Mouse (Mus musculus) cerebellum, adult 9-11 months (tissue): ENCODE measurements around the gene Lrrc75a.
A peak's percentile ranks its signal among the peaks of the same experiment; 100 is the strongest.

ENCODE experiments used
- DNase-seq: peaks from one replicate; pipeline ENCODE4 v3.0.0; 2022

Lrrc75a gene

GRCm38 (mm10) chr11:62589391-62589790, 58.9 kb downstream of the Lrrc75a start:
- no peak for DNase-seq

DNA sequence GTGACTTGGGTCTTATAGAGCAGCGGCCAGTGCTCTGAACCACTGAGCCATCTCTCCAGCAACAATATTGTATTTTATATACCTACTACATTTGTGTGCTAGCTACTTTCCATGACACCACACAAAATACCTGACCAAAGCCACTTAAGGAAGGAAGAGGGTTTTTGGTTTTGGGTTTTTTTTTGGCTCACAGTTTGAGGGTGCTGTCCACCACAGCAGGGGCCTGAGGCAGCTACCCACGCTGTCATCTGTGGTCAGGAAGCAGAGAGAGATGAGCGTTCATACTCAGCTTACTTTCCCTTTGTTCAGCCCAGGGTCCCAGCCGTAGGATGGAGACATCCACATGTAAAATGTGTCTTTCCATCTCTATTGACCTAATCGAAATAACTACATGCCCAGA, 61.3 kb downstream of the Lrrc75a start:
- DNase-seq: peak; percentile 1

- no peak for DNase-seq
These were observed 63.6 kb downstream of the Lrrc75a start for GRCm38 (mm10) chr11:62584671-62585206.

- DNase-seq: no peak
These were observed 65.3 kb downstream of the Lrrc75a start for GRCm38 (mm10) chr11:62583031-62583430.

DNA sequence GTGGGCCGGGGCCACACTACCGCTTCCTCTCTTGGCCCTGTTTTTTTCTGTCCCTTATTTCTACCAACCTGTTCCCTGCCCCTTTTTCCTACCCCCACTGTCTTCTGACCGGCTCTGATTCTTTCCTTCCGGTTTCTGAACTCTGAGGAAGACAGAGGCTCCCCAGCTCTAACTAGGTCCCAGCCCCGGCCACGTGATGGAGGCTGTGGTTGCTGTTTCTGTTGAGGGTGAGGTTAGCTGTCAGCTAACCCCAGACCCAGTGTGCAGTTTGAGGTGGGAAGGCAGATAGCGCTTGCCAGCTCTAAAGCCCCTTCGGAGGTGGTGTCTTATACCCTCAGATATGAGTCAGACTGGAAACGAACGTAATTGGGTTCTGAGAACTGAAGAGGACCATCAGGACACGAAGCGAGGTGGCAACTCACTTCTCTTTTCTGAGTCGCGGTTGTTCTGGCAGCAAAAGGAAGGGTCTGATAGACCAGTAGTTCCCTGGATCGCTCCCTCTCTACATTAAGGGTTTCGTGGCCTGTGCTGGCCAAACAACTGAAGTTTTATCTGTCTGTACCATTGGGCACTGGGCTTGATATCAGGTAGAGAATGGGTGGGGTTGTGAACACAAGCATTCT, 71.7 kb downstream of the Lrrc75a start:
- no peak for DNase-seq

DNA sequence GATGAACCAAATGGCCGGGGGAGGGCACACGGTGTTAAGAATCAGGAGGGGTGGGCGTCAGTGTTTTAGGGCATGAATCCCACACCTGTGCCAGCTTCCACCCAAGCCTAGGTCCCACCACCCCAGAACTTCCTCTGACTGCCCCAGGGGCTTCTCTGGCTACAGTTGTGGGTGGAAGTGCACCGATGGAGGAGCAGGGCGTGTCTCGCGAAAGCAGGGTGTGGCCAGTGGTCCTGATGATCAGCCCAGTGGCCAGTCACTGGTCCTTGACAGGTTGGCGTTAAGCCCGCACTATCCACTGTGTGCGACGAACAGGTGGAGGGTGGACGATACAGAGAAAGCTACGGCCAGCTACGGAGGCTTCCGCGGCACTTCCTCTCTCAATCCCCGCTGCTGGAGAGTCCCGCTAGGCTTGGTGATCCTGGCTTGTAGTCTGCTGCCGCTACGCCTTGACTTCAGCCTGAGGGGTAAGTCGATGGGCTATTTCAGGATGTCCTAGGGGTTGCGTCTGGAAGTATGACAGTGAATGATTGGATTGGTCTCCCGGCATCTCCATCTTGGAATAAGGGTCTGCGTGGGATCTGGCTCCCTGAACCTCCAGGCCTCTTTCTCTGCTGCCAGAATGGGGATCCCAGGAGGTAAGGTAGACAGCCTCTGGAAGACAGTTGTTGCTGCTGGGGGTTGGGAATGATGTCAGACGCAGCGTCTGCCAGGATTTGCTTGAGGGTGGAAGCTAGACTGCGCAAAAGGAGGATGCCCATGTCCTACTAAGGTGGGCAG, 72.5 kb downstream of the Lrrc75a start:
- peak; percentile 88 for DNase-seq

DNA sequence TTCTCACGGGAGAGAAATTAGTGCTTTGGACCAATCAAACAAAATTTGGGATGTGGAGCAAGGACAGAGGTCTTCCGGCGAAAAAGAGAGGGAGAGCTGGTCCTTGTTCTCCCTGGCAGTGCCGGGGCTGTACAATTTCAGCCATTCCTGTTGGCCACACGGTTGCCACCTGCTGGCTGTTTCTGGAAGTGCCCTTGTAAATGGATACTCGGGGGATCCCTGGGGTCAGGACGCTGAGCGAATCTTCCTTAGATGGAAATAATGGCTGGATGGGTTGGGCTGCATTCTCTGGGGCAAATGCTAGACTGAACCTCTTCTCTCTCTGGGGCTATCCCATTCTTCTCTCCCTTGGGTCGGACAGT, 73.0 kb downstream of the Lrrc75a start:
- DNase-seq: peak; percentile 88

DNA sequence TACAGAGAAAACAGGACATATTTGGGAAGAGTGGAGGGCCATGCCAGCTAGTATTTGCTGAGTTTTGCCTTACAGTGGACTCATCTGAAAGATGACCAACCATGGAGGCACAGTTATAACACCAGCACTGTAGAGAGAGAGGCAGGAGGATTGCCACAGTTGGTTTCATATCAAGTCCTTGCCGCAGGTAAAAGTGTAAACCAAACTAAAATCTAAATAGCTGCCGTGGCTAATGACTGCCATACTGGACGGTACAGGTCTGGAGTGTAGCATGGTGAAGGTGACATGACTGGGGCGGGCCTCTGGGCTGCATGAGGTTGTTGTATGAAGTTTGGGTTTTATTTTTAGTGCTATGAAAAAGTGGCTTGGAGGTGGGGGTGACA, 73.6 kb downstream of the Lrrc75a start:
- no peak for DNase-seq

DNA sequence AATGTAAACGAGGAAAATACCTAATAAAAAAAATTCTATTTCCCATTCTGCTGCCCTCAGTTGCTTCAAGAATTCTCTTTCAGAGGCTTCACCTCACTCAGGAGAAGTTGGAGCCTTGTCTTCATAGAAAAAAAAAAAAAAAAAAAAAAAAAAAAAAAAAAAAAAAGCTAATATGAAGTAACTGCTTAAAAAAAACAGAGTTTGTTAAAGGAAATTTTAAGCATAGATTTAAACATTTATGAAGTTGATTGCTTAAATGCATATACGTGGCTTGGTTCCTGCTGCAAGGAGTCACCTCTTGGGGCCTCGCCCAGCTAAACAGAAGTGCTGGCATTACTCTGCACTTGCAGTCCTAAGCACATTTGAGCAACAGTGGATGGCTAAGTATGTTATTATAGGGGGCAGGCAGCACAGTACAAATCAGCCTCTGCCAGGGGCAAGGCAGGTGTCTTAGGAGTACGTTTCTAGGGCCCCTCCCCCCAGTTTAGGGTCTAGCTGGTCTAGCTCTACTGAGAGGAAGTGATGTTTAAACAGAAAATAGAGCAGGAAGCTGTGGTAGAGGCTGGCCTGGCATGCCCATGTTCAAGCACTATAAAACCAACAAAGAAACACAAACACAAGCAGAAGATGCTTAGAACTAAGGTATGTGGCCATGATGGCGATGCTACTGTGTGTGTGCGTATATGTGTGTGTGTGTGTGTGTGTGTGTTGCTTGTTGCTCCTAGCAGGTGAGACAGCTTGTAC, 74.2 kb downstream of the Lrrc75a start, which contains the start of gene Trpv2:
Gene Trpv2 (plus strand): TSS at position 528 of the 744 bp plus-strand sequence.
- no peak for DNase-seq

- no peak for DNase-seq
These were observed 80.0 kb downstream of the Lrrc75a start for GRCm38 (mm10) chr11:62568300-62568699.

- DNase-seq: no peak
These were observed 82.1 kb downstream of the Lrrc75a start for GRCm38 (mm10) chr11:62566211-62566610.

GRCm38 (mm10) chr11:62565747-62566146, 82.6 kb downstream of the Lrrc75a start:
- no peak for DNase-seq

DNA sequence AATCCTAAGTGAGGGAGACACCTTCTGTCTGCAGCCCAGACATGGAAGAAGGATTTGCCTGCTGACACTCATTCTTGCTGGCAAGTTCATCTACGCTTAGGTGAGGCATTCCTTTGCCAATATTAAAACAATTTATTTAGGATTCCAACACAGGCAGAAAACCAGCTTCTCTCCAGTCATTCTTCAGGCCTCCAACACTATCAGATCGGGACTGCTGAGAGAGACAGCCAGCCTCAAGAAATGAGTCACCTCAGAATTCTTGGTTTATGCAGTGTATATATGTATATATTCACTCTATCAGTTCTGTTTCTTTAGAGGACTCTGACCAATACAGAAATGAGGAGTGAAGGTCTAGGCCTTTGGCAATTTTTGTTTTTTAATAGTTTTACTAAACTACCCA, 84.7 kb downstream of the Lrrc75a start:
- DNase-seq: no peak

GRCm38 (mm10) chr11:62560463-62561016, 87.8 kb downstream of the Lrrc75a start:
- DNase-seq: no peak

DNA sequence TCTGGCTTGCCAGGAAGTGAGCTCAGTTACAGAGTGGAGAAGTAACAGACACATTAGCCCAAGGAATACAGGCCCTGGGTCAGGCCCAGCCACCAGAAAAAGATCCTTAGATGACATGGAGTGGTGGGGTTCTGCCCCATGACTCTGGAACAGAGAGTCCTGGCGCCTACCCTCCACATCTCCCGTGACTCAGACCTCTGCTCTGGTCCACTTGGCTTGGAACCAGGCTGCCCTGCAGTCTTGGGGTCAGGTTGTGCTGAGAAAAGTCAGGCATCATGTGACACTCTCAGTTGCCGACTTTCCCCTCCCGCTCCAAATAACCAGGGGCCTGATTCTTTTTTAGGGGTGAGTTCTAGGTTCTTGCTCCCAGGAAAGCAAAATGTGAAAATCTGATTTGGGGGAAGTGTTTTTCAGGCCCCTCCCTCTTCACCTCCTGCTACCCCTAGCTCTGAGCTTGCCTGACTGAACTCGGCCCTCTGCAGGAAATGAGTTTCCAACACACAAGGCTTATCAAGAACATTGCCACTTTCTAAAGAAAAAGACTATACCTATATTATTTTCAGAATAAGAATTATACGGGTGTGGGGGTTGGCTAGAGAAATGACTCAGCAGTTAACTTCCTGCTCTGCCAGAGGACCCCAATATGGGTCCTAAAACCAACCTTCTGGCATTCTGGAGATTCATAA, 89.2 kb downstream of the Lrrc75a start:
- no peak for DNase-seq

GRCm38 (mm10) chr11:62558152-62558551, 90.2 kb downstream of the Lrrc75a start:
- DNase-seq: no peak

DNA sequence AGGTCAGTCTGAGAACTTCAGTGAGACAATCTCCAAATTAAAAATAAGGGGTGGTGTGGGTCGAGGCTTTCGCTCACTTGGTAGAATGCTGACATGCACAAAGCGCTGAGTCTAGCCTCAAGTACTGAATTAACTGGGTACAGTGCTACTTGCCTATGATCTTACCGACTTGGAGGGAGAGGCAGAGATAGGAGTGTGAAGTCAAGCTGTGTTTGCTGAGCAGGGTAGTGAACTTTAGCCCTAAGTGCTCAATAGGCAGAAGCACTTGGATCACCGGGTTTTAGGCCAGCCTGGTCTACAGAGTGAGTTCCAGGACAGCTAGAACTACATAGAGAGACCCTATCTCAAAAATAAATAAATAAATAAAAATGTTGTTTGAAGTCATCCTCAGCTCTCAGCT, 91.1 kb downstream of the Lrrc75a start:
- no peak for DNase-seq

DNA sequence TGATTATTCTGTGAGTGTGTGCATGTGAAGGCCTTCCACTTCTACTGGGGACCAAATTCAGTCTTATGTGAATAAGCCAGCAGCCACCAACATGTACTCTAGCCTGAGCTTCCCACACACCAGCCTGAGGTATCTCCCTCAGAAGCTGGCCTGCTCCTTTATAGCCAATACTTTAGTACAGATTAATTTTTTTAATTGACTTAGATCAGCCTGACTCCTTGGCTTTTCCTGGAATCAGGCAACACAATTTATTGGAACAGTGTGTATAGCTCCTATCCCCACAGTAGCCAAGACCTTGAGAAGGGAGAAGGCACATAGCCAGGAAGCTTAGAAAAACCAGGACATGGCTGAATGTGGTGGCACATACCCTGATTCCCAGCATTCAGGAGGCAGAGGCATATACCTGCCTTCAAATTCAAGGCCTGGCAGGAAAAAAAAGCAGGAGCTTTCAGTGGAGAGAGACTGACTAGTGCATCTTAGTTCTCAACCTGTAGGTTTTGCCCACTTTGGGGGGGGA, 92.4 kb downstream of the Lrrc75a start:
- DNase-seq: peak; percentile 25

- peak; percentile 12 for DNase-seq
These were observed 93.3 kb downstream of the Lrrc75a start for GRCm38 (mm10) chr11:62554934-62555517.
